Mouse (Mus musculus) liver, adult 2 months (tissue): ENCODE measurements around the gene Clcn6. TPM values are rescaled to one million over a fixed set of nuclear protein-coding genes. Genes with fewer than 3 reads are reported as not detected.
"Not testable (repeated sequence)": the region's sequence is repeated elsewhere in the genome, so short reads cannot be mapped to it uniquely, and the experiment has no call there.

ENCODE experiments used
- DNase-seq: peaks from one replicate; pipeline ENCODE4 v3.0.0-alpha.2; 2011; ENCODE audit warnings: low read depth, low spot score; ENCODE audit errors: extremely low read depth
- H3K27ac ChIP-seq: fragments of 200-500 bp; replicated peaks from 2 replicates; pipeline ENCODE4 v1.5.1; 2012; ENCODE audit warnings: low read depth, mild to moderate bottlenecking, control low read depth, inconsistent platforms, low read length; ENCODE audit not compliant: insufficient read depth
- H3K27me3 ChIP-seq: fragments of 200-500 bp; 2 replicates; pipeline ENCODE4 v1.6.1; 2012; ENCODE audit warnings: mild to moderate bottlenecking, moderate library complexity, low read length, inconsistent platforms; ENCODE audit not compliant: control insufficient read depth, insufficient read depth
- H3K36me3 ChIP-seq: fragments of 200-500 bp; 2 replicates; pipeline ENCODE4 v1.6.1; 2012; ENCODE audit warnings: low read length, inconsistent platforms; ENCODE audit not compliant: control insufficient read depth, insufficient read depth
- H3K4me1 ChIP-seq: fragments of 200-500 bp; 2 replicates; pipeline ENCODE4 v1.6.1; 2011; ENCODE audit warnings: low read length; ENCODE audit not compliant: control insufficient read depth, insufficient read depth
- H3K4me3 ChIP-seq: fragments of 200-500 bp; 2 replicates; pipeline ENCODE4 v1.5.1; 2011; ENCODE audit warnings: low read depth, mild to moderate bottlenecking, control low read depth, low read length, moderate library complexity; ENCODE audit not compliant: insufficient read depth
- H3K79me2 ChIP-seq: fragments of 200-500 bp; 2 replicates; pipeline ENCODE4 v1.6.1; 2012; ENCODE audit warnings: inconsistent platforms, mild to moderate bottlenecking, low read length, moderate library complexity; ENCODE audit not compliant: control insufficient read depth, insufficient read depth
- H3K9ac ChIP-seq: fragments of 200-500 bp; 2 replicates; pipeline ENCODE4 v1.6.1; 2012; ENCODE audit warnings: low read depth, mild to moderate bottlenecking, control low read depth, inconsistent platforms, low read length
- CTCF ChIP-seq: fragments of 200-500 bp; IDR thresholded peaks from 2 replicates; pipeline ENCODE4 v1.5.1; 2011; ENCODE audit warnings: low read depth, low read length, control low read depth
- POLR2A ChIP-seq: fragments of 200-500 bp; IDR thresholded peaks from 2 replicates; pipeline ENCODE4 v1.6.1; 2011; ENCODE audit warnings: low read length, control low read depth; ENCODE audit not compliant: insufficient read depth; ENCODE audit errors: extremely low read depth
- WGBS: fragments of 180-500 bp; shearing (Covaris S2); methylation state at CpG from one replicate; pipeline ENCODE4 v1.1.7; 2018; 5-methylcytosine and 5-hydroxymethylcytosine counted together
- polyA plus RNA-seq: library from polyadenylated mRNA; depleted of rRNA; stranded (reverse); fragments of >200 nt; gene quantifications from 2 replicates; pipeline ENCODE4 v1.2.3, GENCODE M21; 2012
- total RNA-seq: library from RNA; depleted of rRNA; stranded (reverse); fragments of >200 nt; gene quantifications from 2 replicates; pipeline ENCODE4 v1.2.3, GENCODE M21; 2014

Clcn6 gene
- total and polyA plus RNA-seq, 2 experiments = 1.8 to 5.3 TPM

DNA sequence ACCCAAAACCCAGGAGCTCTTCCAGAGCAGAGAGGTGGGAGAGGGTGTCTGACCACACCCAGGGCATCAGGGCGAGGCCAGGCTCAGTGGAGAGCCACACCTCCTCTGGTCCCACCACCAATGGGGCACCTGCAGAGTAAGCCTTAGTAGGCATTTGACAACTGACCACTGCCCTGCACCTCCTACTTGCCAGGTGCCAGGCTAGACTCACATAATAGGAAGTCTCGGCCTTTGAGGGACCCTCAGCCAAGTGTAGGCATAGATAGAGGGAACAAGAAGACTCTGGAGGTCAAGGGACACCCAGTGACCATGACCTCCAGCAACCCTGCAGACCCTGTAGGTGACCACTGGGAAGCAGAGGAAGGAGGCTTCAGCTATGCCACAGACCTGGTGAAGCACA, 5.5 kb upstream of the Clcn6 start:
- 96% methylated on average over 2 of the region's 2 CpGs for WGBS
- Histone ChIP-seq H3K4me1 (peaks cover 20% of the 10 kb centered on the region), H3K27ac (no peak overlapping the region), H3K79me2 (no peaks in the 10 kb centered on the region; the same call in 1 of the 2 replicates), H3K4me3 (no peak overlapping the region), H3K9ac (no peak overlapping the region), H3K36me3 (peaks cover 12% of the 10 kb centered on the region; the same call in 1 of the 2 replicates), H3K27me3 (no peaks in the 10 kb centered on the region)
- DNase-seq = no peak
- TF ChIP-seq POLR2A (no peak), CTCF (no peak)

DNA sequence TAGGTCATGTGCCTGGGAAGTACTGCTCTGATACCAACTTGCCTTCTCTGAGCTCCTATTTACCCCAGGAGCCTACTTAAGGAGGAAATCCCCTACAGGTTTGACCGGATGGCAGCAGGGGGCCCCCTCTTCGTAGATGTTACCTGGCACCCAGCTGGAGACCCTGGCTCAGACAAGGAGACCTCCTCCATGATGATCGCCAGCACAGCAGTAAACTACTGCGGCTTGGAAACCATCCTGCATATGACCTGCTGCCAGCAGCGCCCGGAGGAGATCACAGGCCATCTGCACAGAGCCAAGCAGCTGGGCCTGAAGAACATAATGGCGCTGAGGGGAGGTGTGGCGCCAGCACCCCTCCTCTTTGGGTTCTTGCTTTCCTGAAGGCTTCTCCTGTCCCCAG, 4.7 kb upstream of the Clcn6 start:
- not testable (repeated sequence) for H3K9ac ChIP-seq

DNA sequence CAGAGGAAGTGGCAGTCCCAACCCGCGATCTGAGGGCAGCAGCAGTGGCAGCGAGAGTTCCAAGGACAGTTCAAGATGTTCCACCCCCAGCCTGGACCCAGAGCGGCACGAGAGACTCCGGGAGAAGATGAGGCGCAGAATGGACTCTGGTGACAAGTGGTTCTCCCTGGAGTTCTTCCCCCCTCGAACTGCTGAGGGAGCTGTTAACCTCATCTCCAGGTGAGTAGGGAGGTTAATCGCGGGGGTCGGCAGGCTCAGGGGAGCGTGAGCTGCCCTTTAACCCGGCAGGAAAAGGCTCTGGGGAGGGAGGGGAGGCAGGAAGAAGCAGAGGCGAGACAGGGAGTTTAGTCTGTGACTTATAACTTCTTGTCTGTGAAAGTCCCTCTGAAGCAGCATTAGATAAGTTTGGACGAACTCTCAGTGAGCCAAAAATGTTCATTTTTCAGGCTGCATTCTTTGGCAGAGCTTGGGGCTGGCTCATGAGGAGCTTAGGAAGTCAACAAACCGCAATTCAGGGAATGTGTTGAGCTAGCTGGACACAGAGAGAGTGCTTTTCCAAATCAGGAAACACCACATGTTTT, 3.1 kb upstream of the Clcn6 start:
- peak overlapping the region; percentile 57 for H3K4me3 ChIP-seq
- H3K36me3 ChIP-seq = peaks cover 5% of the 10 kb centered on the region; the same call in 1 of the 2 replicates
- peak; percentile 34 for DNase-seq
- peak overlapping the region; percentile 41 for H3K9ac ChIP-seq
- TF ChIP-seq POLR2A = no peak
- no peak for TF ChIP-seq CTCF
- no peaks in the 10 kb centered on the region for H3K27me3 ChIP-seq
- H3K27ac ChIP-seq = peak overlapping the region; percentile 59
- H3K4me1 ChIP-seq = peaks cover 21% of the 10 kb centered on the region
- 47% methylated on average over 16 of the region's 16 CpGs for WGBS
- no peaks in the 10 kb centered on the region; the same call in 1 of the 2 replicates for H3K79me2 ChIP-seq

More for the DNA sequence above, 4.7 kb upstream of the Clcn6 start:
- peaks cover 12% of the 10 kb centered on the region; the same call in 1 of the 2 replicates for H3K36me3 ChIP-seq
- H3K4me3 ChIP-seq, H3K27me3 ChIP-seq, H3K27ac ChIP-seq, H3K79me2 ChIP-seq, DNase-seq: not testable (repeated sequence)
- H3K4me1 ChIP-seq = peaks cover 20% of the 10 kb centered on the region
- WGBS = 94% methylated on average over 8 of the region's 8 CpGs

DNA sequence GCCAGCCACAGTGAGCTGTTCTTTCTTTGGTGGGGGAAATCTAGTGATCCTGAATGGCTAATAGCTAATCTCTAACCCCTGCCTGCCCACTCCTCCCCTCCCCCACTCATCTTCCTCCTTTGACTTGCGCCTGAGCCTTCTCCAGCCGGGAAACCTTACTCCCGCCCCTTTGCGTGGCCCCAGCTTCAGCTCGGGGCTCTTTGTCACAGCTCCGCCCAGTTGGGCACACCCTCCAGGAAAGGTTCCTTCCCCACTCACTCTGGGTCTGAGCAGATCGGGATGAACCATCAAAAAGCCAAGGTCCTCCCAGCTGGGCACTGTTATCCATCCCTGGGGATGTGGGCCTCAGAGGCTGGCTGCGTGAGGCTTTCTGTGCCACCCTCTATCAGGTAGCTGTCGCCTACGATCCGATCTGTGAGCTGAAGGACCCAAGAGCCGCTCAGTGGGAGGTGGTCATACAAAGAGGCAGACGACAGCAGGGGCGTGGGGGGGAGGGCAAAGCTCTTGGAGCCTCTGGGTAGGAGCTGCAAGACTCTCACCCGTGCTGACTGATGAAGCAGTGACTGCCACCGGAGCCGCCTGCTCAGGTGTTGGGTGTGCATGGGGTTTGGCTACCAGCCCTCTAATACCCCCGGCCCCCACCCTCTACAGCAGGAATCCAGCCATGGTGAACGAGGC, 2.5 kb upstream of the Clcn6 start:
- no peaks in the 10 kb centered on the region; the same call in 1 of the 2 replicates for H3K79me2 ChIP-seq
- H3K27ac ChIP-seq = peak overlapping the region; percentile 59
- peak overlapping the region; percentile 41 for H3K9ac ChIP-seq
- DNase-seq = peak; percentile 20
- H3K36me3 ChIP-seq = peaks cover 5% of the 10 kb centered on the region; the same call in 1 of the 2 replicates
- peak overlapping the region; percentile 57 for H3K4me3 ChIP-seq
- WGBS = 53% methylated on average over 19 of the region's 19 CpGs
- no peaks in the 10 kb centered on the region for H3K27me3 ChIP-seq
- peaks cover 19% of the 10 kb centered on the region for H3K4me1 ChIP-seq
- TF ChIP-seq CTCF (no peak), POLR2A (no peak)

DNA sequence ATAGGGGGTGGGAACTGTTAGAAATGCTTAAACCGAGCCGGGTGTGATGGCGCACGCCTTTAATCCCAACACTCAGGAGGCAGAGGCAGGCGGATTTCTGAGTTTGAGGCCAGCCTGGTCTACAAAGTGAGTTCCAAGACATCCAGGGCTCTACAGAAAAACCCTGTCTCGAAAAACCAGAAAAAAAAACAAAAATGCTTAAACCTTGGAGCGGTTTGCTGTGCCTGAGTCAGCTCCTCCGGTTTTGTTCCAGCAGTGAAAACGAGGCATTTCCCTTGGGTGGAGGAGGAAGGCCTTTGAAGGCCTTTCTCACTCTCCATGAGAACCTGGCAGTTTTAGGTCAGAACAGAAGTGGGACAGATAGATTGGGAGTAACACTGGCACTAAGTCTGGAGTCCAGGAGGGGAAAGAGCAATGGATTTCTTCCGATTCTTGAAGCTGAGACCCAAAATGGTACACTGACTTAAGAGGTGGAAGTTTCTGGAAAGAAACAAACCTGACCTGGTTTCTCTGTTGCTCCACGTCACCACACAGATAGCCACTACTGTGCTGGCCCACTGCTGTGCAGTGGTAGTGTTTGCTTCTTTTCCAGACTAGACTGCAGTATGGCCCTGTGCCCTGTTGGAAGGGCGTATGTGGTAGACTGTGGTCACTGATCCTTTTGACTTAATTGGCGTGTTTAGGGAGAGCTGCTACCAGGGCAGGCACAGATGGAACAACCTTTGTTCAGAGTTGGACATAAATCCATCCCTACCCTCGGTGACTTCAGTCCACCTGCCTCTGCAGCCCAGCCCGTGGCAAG, 1.6 kb upstream of the Clcn6 start:
- no peaks in the 10 kb centered on the region; the same call in 1 of the 2 replicates for H3K79me2 ChIP-seq
- peaks cover 19% of the 10 kb centered on the region for H3K4me1 ChIP-seq
- DNase-seq = peak; percentile 86
- H3K27me3 ChIP-seq = no peaks in the 10 kb centered on the region
- TF ChIP-seq CTCF (no peak), POLR2A (no peak)
- H3K9ac ChIP-seq = no peak overlapping the region
- peak overlapping the region; percentile 8; the same call in 1 of the 2 replicates for H3K27ac ChIP-seq
- no peak overlapping the region for H3K4me3 ChIP-seq
- H3K36me3 ChIP-seq = peaks cover 5% of the 10 kb centered on the region; the same call in 1 of the 2 replicates
- WGBS = 43% methylated on average over 15 of the region's 15 CpGs
